Mouse (Mus musculus): ENCODE results near the gene Eps8l2. TPM values are rescaled to one million over a fixed set of nuclear protein-coding genes. Genes with fewer than 3 reads are reported as not detected.

The Eps8l2 gene
- polyA plus RNA-seq, 1 experiment: 5.3 TPM

DNA sequence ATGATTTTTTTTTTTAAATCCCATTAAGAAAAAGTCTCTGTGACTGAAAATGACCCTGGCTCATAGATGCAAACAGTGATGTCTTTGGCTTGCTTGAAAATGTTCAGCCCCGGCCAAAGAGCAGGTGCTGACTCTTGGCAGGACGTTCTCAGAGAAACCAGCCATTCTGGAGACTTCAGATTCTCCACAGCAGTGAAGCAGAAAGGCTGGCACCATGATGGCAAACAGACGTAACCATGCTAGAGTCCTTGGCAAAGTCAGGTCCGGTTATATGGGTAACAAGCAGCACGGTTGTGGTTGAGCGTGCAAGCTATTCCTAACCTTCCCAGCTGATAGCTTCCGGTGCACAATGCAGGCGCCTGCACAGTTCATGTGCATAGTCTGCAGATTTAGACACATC lies 39.5 kb upstream of the Eps8l2 start:
- peaks cover 2% of the 10 kb centered on the region; the same call in 1 of the 2 replicates for H3K36me3 ChIP-seq (ENCODE audit: control insufficient read depth, insufficient read depth, low read length)

DNA sequence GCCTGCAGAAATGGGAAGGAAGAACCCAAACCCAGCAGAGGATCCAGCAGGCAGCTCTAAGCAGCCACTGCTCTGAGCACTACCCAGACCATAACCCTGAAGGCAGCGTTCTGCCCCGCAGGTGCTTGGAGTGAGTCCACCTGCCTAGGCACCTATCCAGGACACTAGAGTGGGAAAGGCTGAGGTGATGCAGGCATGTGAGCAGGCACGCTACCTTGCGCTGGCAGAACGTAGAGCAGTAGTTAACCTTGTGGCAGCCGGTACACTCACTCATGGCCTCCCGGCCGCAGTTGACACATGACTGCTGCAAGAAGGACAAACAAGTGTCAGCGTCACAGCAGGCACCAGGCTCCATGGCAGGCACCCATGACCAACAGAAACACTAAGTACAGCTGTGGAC lies 37.3 kb upstream of the Eps8l2 start:
- TF ChIP-seq CTCF (IDR thresholded peaks at IDR 0.05; ENCODE audit: control insufficient read depth, insufficient read depth, insufficient replicate concordance, low read depth, low read length): no peak
- TF ChIP-seq POLR2A (IDR thresholded peaks at IDR 0.05; ENCODE audit: control insufficient read depth, low read depth, low read length): no peak
- no peaks in the 10 kb centered on the region for H3K27me3 ChIP-seq (ENCODE audit: control insufficient read depth, insufficient read depth, low read length)
- H3K36me3 ChIP-seq (ENCODE audit: control insufficient read depth, insufficient read depth, low read length): peaks cover 2% of the 10 kb centered on the region; the same call in 1 of the 2 replicates
- no peaks in the 10 kb centered on the region for H3K4me1 ChIP-seq (ENCODE audit: control insufficient read depth, insufficient read depth, low read length)
- H3K27ac ChIP-seq (ENCODE audit: control insufficient read depth, insufficient read depth, low read depth, low read length): no peak overlapping the region
- H3K4me3 ChIP-seq (ENCODE audit: control insufficient read depth, low read depth, low read length): no peak overlapping the region

More for the DNA sequence above, 39.5 kb upstream of the Eps8l2 start:
- peaks cover under 1% of the 10 kb centered on the region; the same call in 1 of the 2 replicates for H3K4me1 ChIP-seq (ENCODE audit: control insufficient read depth, insufficient read depth, low read length)
- no peak overlapping the region for H3K27ac ChIP-seq (ENCODE audit: control insufficient read depth, insufficient read depth, low read depth, low read length)
- H3K27me3 ChIP-seq (ENCODE audit: control insufficient read depth, insufficient read depth, low read length): no peaks in the 10 kb centered on the region
- no peak for TF ChIP-seq POLR2A (IDR thresholded peaks at IDR 0.05; ENCODE audit: control insufficient read depth, low read depth, low read length)
- TF ChIP-seq CTCF (IDR thresholded peaks at IDR 0.05; ENCODE audit: control insufficient read depth, insufficient read depth, insufficient replicate concordance, low read depth, low read length): no peak
- no peak overlapping the region for H3K4me3 ChIP-seq (ENCODE audit: control insufficient read depth, low read depth, low read length)

DNA sequence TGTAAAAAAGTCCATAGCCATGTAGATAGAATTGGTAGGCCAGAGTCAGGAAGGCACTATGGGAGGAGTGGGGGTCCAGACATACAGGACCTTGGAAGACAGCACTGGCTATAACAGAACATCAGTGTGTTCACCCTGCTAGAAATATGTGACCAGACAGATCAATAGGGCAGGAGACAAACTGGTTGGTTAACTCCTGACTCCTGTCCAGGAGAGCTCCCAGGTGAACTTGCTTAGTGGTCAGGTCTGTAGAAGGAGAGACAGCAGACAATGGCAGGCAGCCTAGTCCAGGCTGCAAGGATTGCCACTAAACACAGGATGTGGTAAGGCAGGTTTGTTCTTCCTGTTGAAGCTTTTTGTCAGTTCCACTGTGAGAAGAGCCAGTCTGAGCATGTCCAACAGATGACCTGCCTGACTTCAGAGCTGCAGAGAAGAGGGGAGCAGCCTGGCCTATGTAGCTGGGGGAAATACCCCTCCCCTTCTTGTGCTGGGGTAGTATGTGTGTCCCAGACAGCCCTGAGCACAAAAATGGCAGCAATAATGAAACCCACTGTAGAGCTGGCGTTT lies 35.9 kb upstream of the Eps8l2 start:
- no peak overlapping the region for H3K4me3 ChIP-seq (ENCODE audit: control insufficient read depth, low read depth, low read length)
- H3K36me3 ChIP-seq (ENCODE audit: control insufficient read depth, insufficient read depth, low read length): peaks cover 2% of the 10 kb centered on the region; the same call in 1 of the 2 replicates
- no peaks in the 10 kb centered on the region for H3K4me1 ChIP-seq (ENCODE audit: control insufficient read depth, insufficient read depth, low read length)

DNA sequence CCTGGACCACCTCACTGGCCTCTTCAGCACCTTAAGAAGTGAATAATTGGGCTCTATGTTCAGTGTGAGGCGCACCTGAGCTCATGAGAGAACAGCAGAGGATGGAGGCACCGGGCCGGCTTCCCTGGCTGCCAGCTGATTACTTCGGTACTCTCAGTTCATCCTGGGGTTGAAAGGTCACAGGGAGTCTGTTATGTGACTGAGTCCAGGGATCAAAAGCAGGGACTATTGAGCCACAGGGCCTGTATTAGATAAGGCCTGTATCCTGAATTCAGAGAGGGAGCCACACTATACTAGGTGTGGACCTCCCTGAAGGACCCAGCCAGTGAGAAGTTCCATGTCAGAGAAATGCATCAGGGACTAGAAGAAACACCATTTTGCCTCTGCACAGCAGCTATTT lies 34.1 kb upstream of the Eps8l2 start:
- TF ChIP-seq CTCF (IDR thresholded peaks at IDR 0.05; ENCODE audit: control insufficient read depth, insufficient read depth, insufficient replicate concordance, low read depth, low read length): no peak
- TF ChIP-seq POLR2A (IDR thresholded peaks at IDR 0.05; ENCODE audit: control insufficient read depth, low read depth, low read length): no peak
- Histone ChIP-seq H3K4me1 (ENCODE audit: control insufficient read depth, insufficient read depth, low read length) (peaks cover 3% of the 10 kb centered on the region), H3K4me3 (ENCODE audit: control insufficient read depth, low read depth, low read length) (no peak overlapping the region), H3K27ac (ENCODE audit: control insufficient read depth, insufficient read depth, low read depth, low read length) (no peak overlapping the region), H3K36me3 (ENCODE audit: control insufficient read depth, insufficient read depth, low read length) (peaks cover 2% of the 10 kb centered on the region; the same call in 1 of the 2 replicates), H3K27me3 (ENCODE audit: control insufficient read depth, insufficient read depth, low read length) (no peaks in the 10 kb centered on the region)

More for the DNA sequence above, 35.9 kb upstream of the Eps8l2 start:
- no peaks in the 10 kb centered on the region for H3K27me3 ChIP-seq (ENCODE audit: control insufficient read depth, insufficient read depth, low read length)
- H3K27ac ChIP-seq (ENCODE audit: control insufficient read depth, insufficient read depth, low read depth, low read length): no peak overlapping the region
- TF ChIP-seq CTCF (IDR thresholded peaks at IDR 0.05; ENCODE audit: control insufficient read depth, insufficient read depth, insufficient replicate concordance, low read depth, low read length) (no peak), POLR2A (IDR thresholded peaks at IDR 0.05; ENCODE audit: control insufficient read depth, low read depth, low read length) (no peak)

DNA sequence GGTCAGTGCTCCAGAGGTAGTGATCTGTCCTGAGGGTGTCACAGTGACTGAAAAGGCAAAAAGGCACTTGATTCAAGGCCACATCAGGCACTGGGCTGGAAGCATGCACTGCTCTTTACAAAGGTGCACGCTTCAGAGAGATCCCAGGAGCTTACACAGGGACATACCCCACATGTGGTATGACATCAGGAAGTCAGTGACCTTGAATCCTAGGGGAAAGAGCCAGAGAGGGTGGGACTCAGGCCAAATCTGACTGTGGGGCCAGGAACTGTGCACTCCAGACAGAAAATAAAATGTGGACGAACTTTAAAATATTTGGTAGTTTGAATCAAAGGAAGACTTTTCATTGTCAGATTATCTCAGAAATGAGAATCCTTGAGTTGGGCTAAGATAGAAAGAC lies 24.3 kb upstream of the Eps8l2 start:
- Histone ChIP-seq H3K4me1 (ENCODE audit: control insufficient read depth, insufficient read depth, low read length) (no peaks in the 10 kb centered on the region), H3K27ac (ENCODE audit: control insufficient read depth, insufficient read depth, low read depth, low read length) (no peak overlapping the region), H3K4me3 (ENCODE audit: control insufficient read depth, low read depth, low read length) (no peak overlapping the region), H3K27me3 (ENCODE audit: control insufficient read depth, insufficient read depth, low read length) (no peaks in the 10 kb centered on the region), H3K36me3 (ENCODE audit: control insufficient read depth, insufficient read depth, low read length) (peaks cover 3% of the 10 kb centered on the region)
- TF ChIP-seq CTCF (IDR thresholded peaks at IDR 0.05; ENCODE audit: control insufficient read depth, insufficient read depth, insufficient replicate concordance, low read depth, low read length): no peak
- no peak for TF ChIP-seq POLR2A (IDR thresholded peaks at IDR 0.05; ENCODE audit: control insufficient read depth, low read depth, low read length)

DNA sequence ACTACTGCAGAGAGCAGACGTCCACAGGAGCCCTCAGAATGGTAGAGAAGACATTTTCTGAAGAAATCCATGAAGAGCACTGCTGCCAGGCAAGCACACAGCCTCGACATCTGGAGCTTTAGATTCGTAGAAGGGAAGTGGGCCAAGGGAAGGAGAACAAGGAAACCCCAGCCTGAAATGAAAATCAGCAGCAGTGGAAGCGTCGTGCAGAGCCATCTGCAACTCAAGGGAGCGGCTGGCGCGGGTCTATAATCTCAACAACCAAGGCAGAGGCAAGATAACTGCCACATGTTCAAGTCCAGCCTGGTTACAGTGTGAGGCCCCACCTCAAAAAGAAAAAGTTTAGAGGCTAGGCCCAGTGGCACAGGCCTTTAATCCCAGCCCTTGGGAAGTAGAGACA lies 23.6 kb upstream of the Eps8l2 start:
- Histone ChIP-seq H3K27me3 (ENCODE audit: control insufficient read depth, insufficient read depth, low read length) (no peaks in the 10 kb centered on the region), H3K36me3 (ENCODE audit: control insufficient read depth, insufficient read depth, low read length) (peaks cover 3% of the 10 kb centered on the region), H3K4me3 (ENCODE audit: control insufficient read depth, low read depth, low read length) (no peak overlapping the region), H3K27ac (ENCODE audit: control insufficient read depth, insufficient read depth, low read depth, low read length) (no peak overlapping the region), H3K4me1 (ENCODE audit: control insufficient read depth, insufficient read depth, low read length) (no peaks in the 10 kb centered on the region)
- TF ChIP-seq POLR2A (IDR thresholded peaks at IDR 0.05; ENCODE audit: control insufficient read depth, low read depth, low read length) (no peak), CTCF (IDR thresholded peaks at IDR 0.05; ENCODE audit: control insufficient read depth, insufficient read depth, insufficient replicate concordance, low read depth, low read length) (no peak)

DNA sequence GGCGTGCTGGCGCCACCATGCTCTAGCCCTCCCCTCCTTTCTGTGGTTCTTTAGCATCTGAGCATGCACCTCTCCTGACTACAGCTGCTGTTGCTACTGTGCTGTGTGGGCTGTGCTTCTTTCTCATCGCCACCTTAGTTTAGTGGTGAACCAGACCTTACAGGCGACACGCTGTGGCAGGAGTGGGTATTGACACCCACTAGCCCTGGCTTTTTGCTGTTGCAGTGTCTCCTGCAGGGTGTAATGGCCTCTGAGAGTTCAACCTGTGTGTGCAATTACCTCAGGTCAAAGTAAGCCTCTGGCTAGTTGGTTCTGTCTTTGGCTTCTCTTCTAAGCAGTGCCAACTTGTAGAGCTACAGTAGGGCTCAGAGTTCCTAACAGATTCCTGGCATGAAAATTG lies 22.7 kb upstream of the Eps8l2 start:
- Histone ChIP-seq H3K36me3 (ENCODE audit: control insufficient read depth, insufficient read depth, low read length) (peaks cover 2% of the 10 kb centered on the region), H3K27me3 (ENCODE audit: control insufficient read depth, insufficient read depth, low read length) (no peaks in the 10 kb centered on the region), H3K4me1 (ENCODE audit: control insufficient read depth, insufficient read depth, low read length) (no peaks in the 10 kb centered on the region), H3K4me3 (ENCODE audit: control insufficient read depth, low read depth, low read length) (no peak overlapping the region), H3K27ac (ENCODE audit: control insufficient read depth, insufficient read depth, low read depth, low read length) (no peak overlapping the region)
- peak; percentile 43; the same call in 1 of the 2 replicates for TF ChIP-seq CTCF (IDR thresholded peaks at IDR 0.05; ENCODE audit: control insufficient read depth, insufficient read depth, insufficient replicate concordance, low read depth, low read length)
- no peak for TF ChIP-seq POLR2A (IDR thresholded peaks at IDR 0.05; ENCODE audit: control insufficient read depth, low read depth, low read length)
